Mouse (Mus musculus): Measurements from ENCODE around the gene Cbx8. TPM values are rescaled to one million over a fixed set of nuclear protein-coding genes. Genes with fewer than 3 reads are reported as not detected.

The Cbx8 gene
- polyA plus RNA-seq, 1 experiment from 2014 or later: 13.0 TPM

- peak within 1 kb of the TSS; percentile 98 for H3K27ac ChIP-seq
- WGBS: under 1% methylated on average over 94 of the region's 99 CpGs
- peaks cover 41% of the 10 kb centered on the region for H3K36me3 ChIP-seq
- H3K27me3 ChIP-seq: peaks cover 2% of the 10 kb centered on the region; the same call in 1 of the 2 replicates
- H3K9ac ChIP-seq (replicated peaks): peak within 1 kb of the TSS; percentile 96
- peak within 1 kb of the TSS; percentile 96 for H3K4me2 ChIP-seq
- no peaks in the 10 kb centered on the region for H3K9me3 ChIP-seq
- peaks cover 35% of the 10 kb centered on the region for H3K4me1 ChIP-seq (replicated peaks)
- peak within 1 kb of the TSS; percentile 92 for H3K4me3 ChIP-seq (replicated peaks)
- peak; percentile 97 for ATAC-seq (ENCODE audit: insufficient number of reproducible peaks, insufficient read depth, low FRiP score, low TSS enrichment, low read depth)
These were observed 17.7 kb downstream of the Cbx8 start, which contains the start of gene Cbx2 for GRCm38 (mm10) chr11:119022895-119023615. Gene Cbx2, plus strand, starts transcription at chr11:119022962.

- peaks cover 33% of the 10 kb centered on the region for H3K36me3 ChIP-seq
- no peak for ATAC-seq (ENCODE audit: insufficient number of reproducible peaks, insufficient read depth, low FRiP score, low TSS enrichment, low read depth)
- peaks cover 35% of the 10 kb centered on the region for H3K4me1 ChIP-seq (replicated peaks)
- H3K4me2 ChIP-seq: peak overlapping the region; percentile 96
- H3K9ac ChIP-seq (replicated peaks): peak overlapping the region; percentile 96
- H3K4me3 ChIP-seq (replicated peaks): peak overlapping the region; percentile 92
- H3K27ac ChIP-seq: peak overlapping the region; percentile 98
- WGBS: 4% methylated on average over 42 of the region's 42 CpGs
- H3K27me3 ChIP-seq: peaks cover 2% of the 10 kb centered on the region; the same call in 1 of the 2 replicates
- H3K9me3 ChIP-seq: no peaks in the 10 kb centered on the region
These were observed 18.5 kb downstream of the Cbx8 start for GRCm38 (mm10) chr11:119022068-119022894.

- no peak overlapping the region for H3K9ac ChIP-seq (replicated peaks)
- ATAC-seq (ENCODE audit: insufficient number of reproducible peaks, insufficient read depth, low FRiP score, low TSS enrichment, low read depth): no peak
- no peak overlapping the region for H3K4me3 ChIP-seq (replicated peaks)
- peaks cover 22% of the 10 kb centered on the region for H3K36me3 ChIP-seq
- H3K27ac ChIP-seq: no peak overlapping the region
- WGBS: 95% methylated on average over 7 of the region's 7 CpGs
- H3K4me2 ChIP-seq: no peak overlapping the region
- peaks cover 2% of the 10 kb centered on the region; the same call in 1 of the 2 replicates for H3K27me3 ChIP-seq
- H3K4me1 ChIP-seq (replicated peaks): peaks cover 27% of the 10 kb centered on the region
- H3K9me3 ChIP-seq: no peaks in the 10 kb centered on the region
These were observed 19.6 kb downstream of the Cbx8 start for GRCm38 (mm10) chr11:119021180-119021579.

GRCm38 (mm10) chr11:119017506-119017905 is 23.3 kb downstream of the Cbx8 start:
- H3K4me3 ChIP-seq (replicated peaks): no peak overlapping the region
- H3K27ac ChIP-seq: no peak overlapping the region
- 58% methylated on average over 7 of the region's 7 CpGs for WGBS
- H3K36me3 ChIP-seq: no peaks in the 10 kb centered on the region
- H3K4me2 ChIP-seq: no peak overlapping the region
- ATAC-seq (ENCODE audit: insufficient number of reproducible peaks, insufficient read depth, low FRiP score, low TSS enrichment, low read depth): no peak
- H3K9ac ChIP-seq (replicated peaks): no peak overlapping the region
- H3K27me3 ChIP-seq: peaks cover 2% of the 10 kb centered on the region; the same call in 1 of the 2 replicates
- H3K4me1 ChIP-seq (replicated peaks): peaks cover 3% of the 10 kb centered on the region
- H3K9me3 ChIP-seq: no peaks in the 10 kb centered on the region

GRCm38 (mm10) chr11:119014455-119014854 is 26.3 kb downstream of the Cbx8 start:
- Histone ChIP-seq H3K4me3 (replicated peaks) (no peak overlapping the region), H3K36me3 (no peaks in the 10 kb centered on the region), H3K27ac (no peak overlapping the region), H3K27me3 (no peaks in the 10 kb centered on the region), H3K9ac (replicated peaks) (no peak overlapping the region), H3K4me1 (replicated peaks) (no peaks in the 10 kb centered on the region), H3K9me3 (no peaks in the 10 kb centered on the region), H3K4me2 (no peak overlapping the region)
- no peak for ATAC-seq (ENCODE audit: insufficient number of reproducible peaks, insufficient read depth, low FRiP score, low TSS enrichment, low read depth)
- WGBS: 74% methylated on average over 7 of the region's 7 CpGs

- Histone ChIP-seq H3K9ac (replicated peaks) (peak overlapping the region; percentile 54), H3K4me1 (replicated peaks) (peaks cover 4% of the 10 kb centered on the region; the same call in 1 of the 2 replicates), H3K36me3 (no peaks in the 10 kb centered on the region), H3K27me3 (peaks cover 14% of the 10 kb centered on the region; the same call in 1 of the 2 replicates), H3K27ac (no peak overlapping the region), H3K4me2 (peak overlapping the region; percentile 63), H3K4me3 (replicated peaks) (peak overlapping the region; percentile 42), H3K9me3 (no peaks in the 10 kb centered on the region)
- WGBS: 21% methylated on average over 21 of the region's 21 CpGs
- ATAC-seq (ENCODE audit: insufficient number of reproducible peaks, insufficient read depth, low FRiP score, low TSS enrichment, low read depth): peak; percentile 58; the same call in 1 of the 2 replicates
These were observed 33.0 kb downstream of the Cbx8 start for GRCm38 (mm10) chr11:119007461-119008456.

GRCm38 (mm10) chr11:119006462-119006861 is 34.3 kb downstream of the Cbx8 start:
- no peak for ATAC-seq (ENCODE audit: insufficient number of reproducible peaks, insufficient read depth, low FRiP score, low TSS enrichment, low read depth)

GRCm38 (mm10) chr11:119005547-119006275 is 35.1 kb downstream of the Cbx8 start:
- peaks cover 4% of the 10 kb centered on the region; the same call in 1 of the 2 replicates for H3K4me1 ChIP-seq (replicated peaks)
- no peak overlapping the region for H3K9ac ChIP-seq (replicated peaks)
- H3K27ac ChIP-seq: no peak overlapping the region
- H3K4me3 ChIP-seq (replicated peaks): no peak overlapping the region
- H3K9me3 ChIP-seq: peaks cover 4% of the 10 kb centered on the region; the same call in 1 of the 2 replicates
- no peak for ATAC-seq (ENCODE audit: insufficient number of reproducible peaks, insufficient read depth, low FRiP score, low TSS enrichment, low read depth)
- H3K36me3 ChIP-seq: no peaks in the 10 kb centered on the region
- H3K27me3 ChIP-seq: peaks cover 14% of the 10 kb centered on the region
- H3K4me2 ChIP-seq: no peak overlapping the region
- 84% methylated on average over 10 of the region's 10 CpGs for WGBS

More at GRCm38 (mm10) chr11:119006462-119006861, 34.3 kb downstream of the Cbx8 start:
- Histone ChIP-seq H3K4me2 (no peak overlapping the region), H3K27ac (no peak overlapping the region), H3K4me1 (replicated peaks) (peaks cover 4% of the 10 kb centered on the region; the same call in 1 of the 2 replicates), H3K9ac (replicated peaks) (no peak overlapping the region), H3K36me3 (no peaks in the 10 kb centered on the region), H3K27me3 (peaks cover 14% of the 10 kb centered on the region; the same call in 1 of the 2 replicates), H3K9me3 (no peaks in the 10 kb centered on the region), H3K4me3 (replicated peaks) (no peak overlapping the region)
- whole genome bisulfite sequencing: 74% methylated on average over 3 of the region's 3 CpGs

- Histone ChIP-seq H3K4me3 (replicated peaks) (no peak overlapping the region), H3K4me2 (no peak overlapping the region), H3K9ac (replicated peaks) (no peak overlapping the region), H3K36me3 (no peaks in the 10 kb centered on the region), H3K27ac (no peak overlapping the region), H3K9me3 (peaks cover 4% of the 10 kb centered on the region; the same call in 1 of the 2 replicates), H3K4me1 (replicated peaks) (peaks cover 13% of the 10 kb centered on the region), H3K27me3 (peaks cover 31% of the 10 kb centered on the region)
- ATAC-seq (ENCODE audit: insufficient number of reproducible peaks, insufficient read depth, low FRiP score, low TSS enrichment, low read depth): no peak
- 50% methylated on average over 4 of the region's 4 CpGs for WGBS
These were observed 39.2 kb downstream of the Cbx8 start for GRCm38 (mm10) chr11:119001493-119002128.
